Mouse (Mus musculus): ENCODE data around the gene Dnaaf2.

DNA sequence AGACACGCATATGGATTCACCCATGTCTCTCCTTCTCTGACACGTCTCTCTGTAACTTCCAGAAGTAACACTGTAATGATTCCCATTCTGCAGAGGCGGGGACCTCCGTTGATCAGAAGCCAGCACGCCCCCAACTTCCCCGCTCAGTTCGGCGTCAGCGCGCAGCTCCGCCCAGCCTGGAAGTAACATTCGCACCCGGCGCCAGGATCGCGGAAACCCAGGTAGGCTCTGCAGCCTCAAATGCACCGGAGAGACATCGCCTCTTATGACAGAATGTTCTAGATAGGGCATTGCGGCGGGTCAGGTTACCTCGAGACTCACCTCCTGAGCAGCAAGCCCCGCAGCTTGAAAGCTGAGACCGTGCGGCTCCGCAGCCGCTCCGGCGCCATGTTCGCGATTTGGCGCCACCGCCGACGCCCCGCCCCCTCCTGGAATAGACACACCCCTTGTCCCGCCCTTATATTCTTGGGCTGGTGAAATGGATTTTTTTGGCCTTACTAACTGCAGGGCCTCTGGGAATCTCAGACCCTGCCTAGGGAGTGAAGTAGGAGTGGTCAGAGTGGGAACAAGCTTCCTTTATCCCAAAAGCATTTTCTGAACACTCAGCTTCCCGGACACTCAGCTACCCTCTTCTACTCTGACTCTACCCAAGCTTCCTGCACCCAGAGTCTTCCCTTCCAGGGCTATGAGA lies 29.7 kb upstream of the Dnaaf2 start, which contains the start of gene Pole2:
- TF ChIP-seq CTCF (IDR thresholded peaks at IDR 0.05; ENCODE audit: extremely low read depth, insufficient read depth, low read length) (no peak), POLR2A (IDR thresholded peaks at IDR 0.05; ENCODE audit: extremely low read depth, insufficient read depth, low read length) (no peak)
